7 mouse cellular contexts compared by ENCODE assay signal in the genomic region with DNA sequence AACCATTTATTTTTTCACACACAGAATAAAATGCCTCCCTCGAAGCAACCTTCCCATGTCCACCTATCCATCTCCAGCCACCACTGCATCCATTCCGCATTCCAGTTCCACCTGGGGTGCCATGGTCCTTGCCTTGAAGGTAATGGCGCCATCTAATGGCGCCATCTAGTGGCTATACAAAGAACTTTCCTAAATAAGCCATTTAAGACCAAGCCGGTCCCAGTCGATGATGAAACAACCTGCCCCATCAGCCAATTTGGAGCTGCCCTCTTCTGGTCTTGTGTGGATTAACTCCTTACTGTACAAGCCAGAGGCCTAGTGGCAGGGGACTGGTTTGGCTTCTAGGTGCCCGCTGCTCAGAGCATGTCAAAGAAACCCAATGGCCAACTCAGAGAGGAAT. TPM values are rescaled to one million over a fixed set of nuclear protein-coding genes. Genes with fewer than 3 reads are reported as not detected.
DNase-seq lines count a peak whose midpoint lies in the region; ATAC-seq and TF ChIP-seq lines count a peak whose summit lies in the region.

No protein-coding gene starts in this region.

- 0 out of 2 replicates have a peak, but pooled peaks have one; percentile 6 for TF ChIP-seq CTCF in G1E (IDR thresholded peaks at IDR 0.05; ENCODE audit: low read depth, low read length)
- peak; percentile 70 for TF ChIP-seq CTCF in liver, embryonic 14.5 days (IDR thresholded peaks at IDR 0.05; ENCODE audit: low read depth)

- 18% methylated on average over 7 of the region's 7 CpGs for WGBS in kidney, embryonic 15.5 days
- WGBS in liver, embryonic 14.5 days (ENCODE audit: insufficient replicate concordance), result 15% methylated on average over 7 of the region's 7 CpGs

- H3K36me3 ChIP-seq in kidney, embryonic 15.5 days, result no peaks in the 10 kb centered on the region
- H3K36me3 ChIP-seq in G1E (replicated peaks), result no peaks in the 10 kb centered on the region
- H3K36me3 ChIP-seq in liver, embryonic 14.5 days (replicated peaks; ENCODE audit: control insufficient read depth, insufficient read depth, low read depth), result no peaks in the 10 kb centered on the region

- no peak for TF ChIP-seq EP300 in liver, embryonic 14.5 days (IDR thresholded peaks at IDR 0.05; ENCODE audit: low read depth)

- H3K27me3 ChIP-seq in kidney, embryonic 15.5 days, result no peaks in the 10 kb centered on the region
- no peaks in the 10 kb centered on the region for H3K27me3 ChIP-seq in G1E (ENCODE audit: insufficient read depth, low read length)
- no peaks in the 10 kb centered on the region for H3K27me3 ChIP-seq in liver, embryonic 14.5 days (ENCODE audit: control insufficient read depth, insufficient read depth, low read length)

- no peak overlapping the region for H3K4me2 ChIP-seq in kidney, embryonic 15.5 days
- no peak overlapping the region for H3K4me2 ChIP-seq in liver, embryonic 14.5 days (ENCODE audit: low read depth)

- H3K4me1 ChIP-seq in kidney, embryonic 15.5 days, result no peaks in the 10 kb centered on the region
- H3K4me1 ChIP-seq in G1E (ENCODE audit: insufficient read depth, low read depth, low read length), result no peaks in the 10 kb centered on the region
- H3K4me1 ChIP-seq in liver, embryonic 14.5 days (replicated peaks; ENCODE audit: control insufficient read depth in 2 of 2, insufficient read depth in 2 of 2, low read length in 1 of 2), result no peaks in the 10 kb centered on the region

- no peaks in the 10 kb centered on the region for H3K9me3 ChIP-seq in kidney, embryonic 15.5 days (replicated peaks)
- H3K9me3 ChIP-seq in G1E (replicated peaks), result peaks cover 12% of the 10 kb centered on the region
- H3K9me3 ChIP-seq in liver, embryonic 14.5 days (ENCODE audit: control insufficient read depth, low read length), result no peaks in the 10 kb centered on the region

- DNase-seq in kidney, postnatal 14 days, result no peak
- DNase-seq in G1E (ENCODE audit: low spot score), result no peak
- no peak for DNase-seq in liver, embryonic 14.5 days (ENCODE audit: low read depth in 3 of 3, low spot score in 3 of 3)
- DNase-seq in right cerebral cortex, postnatal 36 days (ENCODE audit: low spot score in 2 of 2), result no peak
- no peak for DNase-seq in left cerebral cortex, adult 9 months (ENCODE audit: low spot score in 2 of 2)

- peak; percentile 33; the same call in 1 of the 2 replicates for ATAC-seq in kidney, embryonic 15.5 days (replicated peaks; ENCODE audit: low FRiP score)
- no peak for ATAC-seq in G1E (ENCODE audit: extremely low read depth, insufficient number of reproducible peaks, low FRiP score, poor library complexity, severe bottlenecking)
- ATAC-seq in common myeloid progenitor, adult 5-6 weeks (replicated peaks; ENCODE audit: low read depth, poor library complexity, severe bottlenecking), result peak; percentile 42; the same call in 1 of the 2 replicates
- no peak for ATAC-seq in liver, embryonic 14.5 days (ENCODE audit: insufficient read depth)

- H3K27ac ChIP-seq in kidney, embryonic 15.5 days, result no peak overlapping the region
- H3K27ac ChIP-seq in liver, embryonic 14.5 days, result no peak overlapping the region

- no peak overlapping the region for H3K9ac ChIP-seq in kidney, embryonic 15.5 days
- no peak overlapping the region for H3K9ac ChIP-seq in liver, embryonic 14.5 days (replicated peaks)

- H3K4me3 ChIP-seq in kidney, embryonic 15.5 days (replicated peaks), result no peak overlapping the region
- no peak overlapping the region for H3K4me3 ChIP-seq in G1E (ENCODE audit: low read depth, low read length)
- no peak overlapping the region for H3K4me3 ChIP-seq in liver, embryonic 14.5 days (ENCODE audit: insufficient read depth in 1 of 2, low read depth in 2 of 2, low read length in 2 of 2)

RNA-seq across cellular contexts. Expression of a gene that starts 28.7 kb away (rescaled TPM):
- polyA plus RNA-seq in kidney, embryonic 15.5 days (2015; fragmentation: Nextera tagmentation; extraction: Ambion mirVana), result 0.29 and 0.31 TPM in 2 replicates
- total RNA-seq in G1E (2014; fragmentation: Nextera tagmentation) (not detected in 2 replicates), G1E (2017) (0.11 TPM in 1 of 2 replicates, not detected in the other)
- not detected in 2 replicates for polyA plus RNA-seq in G1E (2012)
- not detected in 2 replicates for total RNA-seq in common myeloid progenitor, adult 5-6 weeks (2017)
- 0.03 TPM in 1 of 2 replicates, not detected in the other for polyA plus RNA-seq in liver, embryonic 14.5 days (2012; rRNA removed)
- not detected in 2 replicates for polyA plus RNA-seq in liver, embryonic 14.5 days (2014; fragmentation: Nextera tagmentation; extraction: Ambion mirVana)

Comparison
In these comparisons a context has a peak if more than half of its experiments do, and no peak if none do; other contexts are left out.
1. ATAC-seq: peak in kidney, embryonic 15.5 days (single experiment) and common myeloid progenitor, adult 5-6 weeks (single experiment); none in G1E (single experiment) and liver, embryonic 14.5 days (single experiment).